Mouse (Mus musculus) brain, embryonic 14.5 days (tissue): ENCODE results near the gene Mblac1. TPM values are rescaled to one million over a fixed set of nuclear protein-coding genes. Genes with fewer than 3 reads are reported as not detected.

Source experiments
- DNase-seq: peaks from one replicate; pipeline ENCODE4 v3.0.0-alpha.2; 2011; ENCODE audit warnings: low read depth
- CTCF ChIP-seq: fragments of 200-500 bp; IDR thresholded peaks from 2 replicates; pipeline ENCODE4 v1.5.1; 2012; ENCODE audit warnings: inconsistent platforms, mild to moderate bottlenecking, moderate library complexity, borderline replicate concordance; ENCODE audit not compliant: insufficient read depth, insufficient read length; ENCODE audit errors: extremely low read depth
- POLR2A ChIP-seq: fragments of 200-500 bp; IDR thresholded peaks from 2 replicates; pipeline ENCODE4 v1.6.1; 2012; ENCODE audit warnings: mild to moderate bottlenecking, inconsistent platforms, borderline replicate concordance; ENCODE audit not compliant: poor library complexity, insufficient read depth, insufficient read length, severe bottlenecking; ENCODE audit errors: extremely low read depth
- polyA plus RNA-seq: library from polyadenylated mRNA; depleted of rRNA; stranded (reverse); fragments of >200 nt; gene quantifications from 2 replicates; pipeline ENCODE4 v1.2.3, GENCODE M21; 2012; rRNA removed

The Mblac1 gene
- polyA plus RNA-seq, result 10.3 and 11.8 TPM in 2 replicates

- TF ChIP-seq CTCF, result no peak
- TF ChIP-seq POLR2A, result peak; percentile 55; the same call in 1 of the 2 replicates
- peak; percentile 96 for DNase-seq
These were observed at the start of gene Mblac1 for GRCm38 (mm10) chr5:138193771-138194727. Mblac1 (plus strand) TSS chr5:138194314.

- DNase-seq, result no peak
- TF ChIP-seq CTCF (no peak), POLR2A (no peak)
These were observed 39.7 kb upstream of the Mblac1 start for GRCm38 (mm10) chr5:138154390-138154789.

- peak; percentile 99 for DNase-seq
- TF ChIP-seq POLR2A (peak; percentile 66; the same call in 1 of the 2 replicates), CTCF (peak; percentile 87)
These were observed 38.6 kb upstream of the Mblac1 start, which contains the start of gene Zfp113 for GRCm38 (mm10) chr5:138155443-138155976. Zfp113 (minus strand) TSS chr5:138155744.

- TF ChIP-seq CTCF, result no peak
- no peak for TF ChIP-seq POLR2A
- no peak for DNase-seq
These were observed 33.8 kb upstream of the Mblac1 start for GRCm38 (mm10) chr5:138160224-138160762.

GRCm38 (mm10) chr5:138160842-138161665 lies 33.1 kb upstream of the Mblac1 start, which contains the start of gene Cops6:
Cops6 (plus strand) TSS chr5:138161071.
- no peak for TF ChIP-seq CTCF
- peak; percentile 85 for TF ChIP-seq POLR2A
- peak; percentile 98 for DNase-seq

- DNase-seq, result no peak
- TF ChIP-seq POLR2A (no peak), CTCF (no peak)
These were observed 31.1 kb upstream of the Mblac1 start for GRCm38 (mm10) chr5:138163046-138163445.

GRCm38 (mm10) chr5:138163610-138164009 lies 30.5 kb upstream of the Mblac1 start:
- DNase-seq, result no peak
- TF ChIP-seq POLR2A, result no peak
- TF ChIP-seq CTCF, result no peak

GRCm38 (mm10) chr5:138165594-138165993 lies 28.5 kb upstream of the Mblac1 start:
- TF ChIP-seq POLR2A (no peak), CTCF (no peak)
- no peak for DNase-seq

GRCm38 (mm10) chr5:138170936-138171561 lies 23.1 kb upstream of the Mblac1 start:
- peak; percentile 99 for DNase-seq

GRCm38 (mm10) chr5:138171695-138172491 lies 22.2 kb upstream of the Mblac1 start, which contains the start of the genes Ap4m1 and Mcm7:
Ap4m1 (plus strand) TSS chr5:138172002.
Mcm7 (minus strand) TSS chr5:138172422.
- peak; percentile 99 for DNase-seq
- TF ChIP-seq POLR2A (peak; percentile 27; the same call in 1 of the 2 replicates), CTCF (0 out of 2 replicates have a peak, but pooled peaks have one; percentile 1)

More at GRCm38 (mm10) chr5:138170936-138171561, 23.1 kb upstream of the Mblac1 start:
- no peak for TF ChIP-seq CTCF
- TF ChIP-seq POLR2A, result peak; percentile 50; the same call in 1 of the 2 replicates
